Mouse (Mus musculus): ENCODE data around the gene Rasl10b. TPM values are rescaled to one million over a fixed set of nuclear protein-coding genes. Genes with fewer than 3 reads are reported as not detected.

Rasl10b gene
- polyA plus RNA-seq, 1 experiment from 2014 or later: 27.5 TPM

- in situ Hi-C loops (cut with MboI; ENCODE audit: low pct_unique_long_range_greater_than_20kb): no loop called here
- TF ChIP-seq CTCF (IDR thresholded peaks at IDR 0.05): no peak
- ATAC-seq (peak; percentile 67), DNase-seq (ENCODE audit: low read depth, low spot score) (no peak)
- ChIA-PET POLR2A (interaction anchor here (0.6 to 3.1 kb wide), 2 partner anchors 14 to 246 kb away, joined by 4 to 8 read pairs; partner anchors contain the start of genes Taf15 and Wfdc17), CTCF (interaction anchor here (1.2 to 2.2 kb wide), 4 partner anchors 12 to 16 kb away, joined by 3 to 9 read pairs (median 4); partner anchors contain the start of gene Taf15)
- no peaks in the 10 kb centered on the region for H3K27me3 ChIP-seq
Observed at GRCm38 (mm10) chr11:83457912-83458601, 49.1 kb downstream of the Rasl10b start.

- ChIA-PET CTCF (interaction anchor here (0.9 to 2.6 kb wide), 4 partner anchors 9 to 19 kb away, joined by 4 to 7 read pairs (median 4); partner anchors contain the start of gene Taf15), POLR2A (interaction anchor here (1.1 kb wide), 1 partner anchor 11 kb away, joined by 8 read pairs; the partner anchor contains the start of gene Taf15)
- TF ChIP-seq CTCF (IDR thresholded peaks at IDR 0.05): no peak
- in situ Hi-C loops (cut with MboI; ENCODE audit: low pct_unique_long_range_greater_than_20kb): no loop called here
- DNase-seq (ENCODE audit: low read depth, low spot score): no peak
- no peak for ATAC-seq
- no peaks in the 10 kb centered on the region for H3K27me3 ChIP-seq
Observed at GRCm38 (mm10) chr11:83461462-83462027, 52.6 kb downstream of the Rasl10b start.

- POLR2A ChIA-PET: interaction anchor here (0.6 to 1.1 kb wide), 3 partner anchors 10 to 20 kb away, joined by 3 to 8 read pairs (median 5); partner anchors contain the start of gene Taf15
- ATAC-seq (peak; percentile 82), DNase-seq (ENCODE audit: low read depth, low spot score) (no peak)
- in situ Hi-C loops (cut with MboI; ENCODE audit: low pct_unique_long_range_greater_than_20kb): no loop called here
- no peak for TF ChIP-seq CTCF (IDR thresholded peaks at IDR 0.05)
- no peaks in the 10 kb centered on the region for H3K27me3 ChIP-seq
- CTCF ChIA-PET: interaction anchor here (1.1 to 2.6 kb wide), 3 partner anchors 10 to 20 kb away, joined by 5 to 7 read pairs (median 5); partner anchors contain the start of gene Taf15
Observed at GRCm38 (mm10) chr11:83462711-83463244, 53.8 kb downstream of the Rasl10b start, which contains the start of gene Mmp28. Gene Mmp28 (minus strand): TSS chr11:83463071.

- CTCF ChIA-PET: interaction anchor here (1.3 kb wide), 1 partner anchor 23 kb away, joined by 3 read pairs; no protein-coding TSS in a partner anchor
- ATAC-seq (no peak), DNase-seq (ENCODE audit: low read depth, low spot score) (no peak)
- no peaks in the 10 kb centered on the region for H3K27me3 ChIP-seq
- no peak for TF ChIP-seq CTCF (IDR thresholded peaks at IDR 0.05)
- in situ Hi-C loops (cut with MboI; ENCODE audit: low pct_unique_long_range_greater_than_20kb): no loop called here
- POLR2A ChIA-PET: no interaction called here
Observed at GRCm38 (mm10) chr11:83465976-83466375, 57.0 kb downstream of the Rasl10b start.

GRCm38 (mm10) chr11:83467120-83467652 lies 58.2 kb downstream of the Rasl10b start:
- TF ChIP-seq CTCF (IDR thresholded peaks at IDR 0.05): no peak
- CTCF ChIA-PET: no interaction called here
- in situ Hi-C loops (cut with MboI; ENCODE audit: low pct_unique_long_range_greater_than_20kb): no loop called here
- DNase-seq (ENCODE audit: low read depth, low spot score): no peak
- no peaks in the 10 kb centered on the region for H3K27me3 ChIP-seq
- POLR2A ChIA-PET: no interaction called here
- ATAC-seq: no peak

- DNase-seq (ENCODE audit: low read depth, low spot score) (no peak), ATAC-seq (no peak)
- ChIA-PET CTCF (interaction anchor here (0.9 to 1.4 kb wide), 4 partner anchors 8 to 26 kb away, joined by 3 to 4 read pairs (median 3); no protein-coding TSS in a partner anchor), POLR2A (no interaction called here)
- TF ChIP-seq CTCF (IDR thresholded peaks at IDR 0.05): no peak
- in situ Hi-C loops (cut with MboI; ENCODE audit: low pct_unique_long_range_greater_than_20kb): no loop called here
- H3K27me3 ChIP-seq: no peaks in the 10 kb centered on the region
Observed at GRCm38 (mm10) chr11:83468765-83469164, 59.8 kb downstream of the Rasl10b start.

Other genes with a start within 250 kb of the Rasl10b start
- 0.01 TPM for gene Slfn4, start 234.0 kb upstream of the Rasl10b start, polyA plus RNA-seq (2021)
- gene Slfn3, start 217.8 kb upstream of the Rasl10b start, polyA plus RNA-seq (2021): not detected
- not detected for gene Slfn14, start 122.4 kb upstream of the Rasl10b start, polyA plus RNA-seq (2021)
- 112 TPM for gene Ap2b1, start 110.1 kb upstream of the Rasl10b start, polyA plus RNA-seq (2021)
- gene Pex12, start 106.6 kb upstream of the Rasl10b start, polyA plus RNA-seq (2021): 12.7 TPM
- not detected for gene Gas2l2, start 20.3 kb downstream of the Rasl10b start, polyA plus RNA-seq (2021)
- gene 1700020L24Rik, start 28.5 kb downstream of the Rasl10b start, polyA plus RNA-seq (2021): 1.5 TPM
- gene Mmp28, start 53.9 kb downstream of the Rasl10b start, polyA plus RNA-seq (2021): 1.5 TPM
- 150 TPM for gene Taf15, start 63.9 kb downstream of the Rasl10b start, polyA plus RNA-seq (2021)
- not detected for gene Heatr9, start 113.0 kb downstream of the Rasl10b start, polyA plus RNA-seq (2021)
- gene Ccl5, start 121.4 kb downstream of the Rasl10b start, polyA plus RNA-seq (2021): 0.65 TPM
- gene Ccl9, start 169.5 kb downstream of the Rasl10b start, polyA plus RNA-seq (2021): 0.42 TPM
- gene Ccl6, start 183.9 kb downstream of the Rasl10b start, polyA plus RNA-seq (2021): not detected
- not detected for gene Rpl9-ps1, start 236.5 kb downstream of the Rasl10b start, polyA plus RNA-seq (2021)
- not detected for gene Ccl3, start 240.2 kb downstream of the Rasl10b start, polyA plus RNA-seq (2021)